Mouse (Mus musculus): Measurements from ENCODE around the gene Ptprm.

Ptprm gene

DNA sequence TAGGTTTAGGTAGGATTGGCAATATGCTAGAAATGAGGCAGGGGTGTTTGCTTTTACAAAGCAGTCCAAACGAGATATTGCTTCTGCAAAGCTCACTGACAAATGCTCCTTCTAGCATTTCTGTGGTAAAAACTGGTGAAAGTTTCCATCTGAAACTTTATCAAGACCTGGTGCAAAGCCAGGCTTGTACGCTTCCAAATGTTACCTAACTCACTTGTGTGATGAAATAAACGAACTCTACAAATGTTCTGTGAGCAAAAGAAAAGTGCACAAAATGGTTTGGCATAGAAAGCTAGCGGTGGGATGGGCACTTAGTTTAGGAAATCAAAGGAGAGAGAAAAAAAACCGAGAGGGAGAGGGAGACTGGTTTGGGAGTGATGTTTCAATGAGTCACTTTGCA is 544.5 kb downstream of the Ptprm start:
- DNase-seq (ENCODE audit: inconsistent age in 2 of 2, low spot score in 1 of 2): peak in 1 of 2 experiments; percentile 56

DNA sequence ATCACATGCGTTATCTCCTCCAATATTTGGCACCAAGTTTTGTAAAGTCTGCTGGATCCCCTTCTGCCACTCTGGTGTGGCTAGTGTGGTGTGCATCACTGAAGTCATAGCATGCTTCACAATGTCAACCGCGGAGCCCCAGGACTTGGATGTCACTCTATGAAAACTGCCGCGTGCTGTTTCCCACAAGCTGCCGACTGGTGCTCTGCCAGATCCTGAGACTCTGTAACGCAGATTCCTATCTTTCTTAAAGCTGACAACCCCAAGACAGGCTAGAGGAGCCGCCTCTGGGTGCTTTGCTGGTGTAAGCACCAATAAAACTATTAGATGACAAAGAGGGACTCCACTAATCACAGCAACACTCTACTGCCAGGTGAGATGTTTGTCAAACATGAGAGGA is 546.1 kb downstream of the Ptprm start:
- no peak for DNase-seq (ENCODE audit: inconsistent age in 2 of 2, low spot score in 1 of 2)

DNA sequence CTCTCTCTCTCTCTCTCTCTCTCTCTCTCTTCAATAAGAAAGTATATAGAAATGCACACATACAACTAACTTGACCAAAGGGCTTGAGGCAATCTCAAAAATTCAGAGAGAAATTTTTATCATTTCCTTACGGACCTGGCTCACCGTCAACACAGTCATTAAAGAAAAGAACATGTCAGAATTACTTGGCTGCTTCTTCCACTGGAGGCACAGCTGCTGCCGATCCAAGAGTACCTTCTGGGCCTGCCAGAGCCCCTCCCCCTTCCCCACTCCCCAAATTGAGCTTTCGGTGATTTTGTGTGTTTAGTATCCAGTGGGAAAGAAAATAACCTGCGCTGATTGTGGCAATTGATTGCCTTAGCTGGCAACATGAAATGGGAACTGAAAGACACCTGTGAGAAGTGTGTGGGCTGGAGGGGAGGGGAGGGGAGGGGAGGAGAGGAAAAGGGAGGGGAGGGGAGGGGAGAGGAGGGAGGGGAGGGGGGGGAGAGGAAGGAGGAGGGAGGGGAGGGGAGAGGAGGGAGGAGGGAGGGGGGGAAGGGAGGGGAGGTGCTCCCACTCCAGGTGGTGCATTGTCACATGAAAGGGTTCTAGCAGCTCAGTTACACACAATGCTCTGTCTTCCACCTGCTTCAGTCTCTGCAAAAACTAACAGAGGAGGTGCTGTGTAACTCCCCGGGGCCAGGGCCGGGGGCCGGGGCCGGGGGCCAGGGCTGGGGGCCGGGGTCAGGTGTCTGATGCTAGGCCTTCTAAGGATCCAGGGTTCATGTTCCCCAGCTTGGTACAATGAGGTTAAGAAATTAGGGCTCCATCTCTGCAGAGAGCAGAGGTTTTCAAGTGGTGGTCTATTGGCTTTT is 552.2 kb downstream of the Ptprm start:
- DNase-seq (ENCODE audit: inconsistent age in 2 of 2, low spot score in 1 of 2): no peak

DNA sequence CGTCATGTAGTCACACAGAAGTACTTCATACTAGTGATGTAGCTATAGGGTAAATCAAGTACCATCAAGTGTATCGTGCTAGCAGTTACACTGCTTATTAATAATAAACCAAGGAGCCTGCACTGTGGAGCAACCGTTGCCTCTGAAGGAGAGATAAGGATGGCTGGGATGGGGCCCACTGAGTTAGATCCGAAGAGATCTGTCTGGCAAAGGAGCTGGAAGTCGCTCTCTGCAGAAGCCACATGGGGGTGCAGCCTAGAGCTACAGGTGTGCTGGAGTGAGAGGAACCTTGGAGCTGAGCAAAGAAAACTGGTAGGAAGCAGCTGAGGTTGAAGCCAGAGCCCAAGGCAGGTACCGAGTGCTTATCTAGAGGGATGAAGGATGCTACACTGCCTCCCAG is 554.0 kb downstream of the Ptprm start:
- DNase-seq (ENCODE audit: inconsistent age in 2 of 2, low spot score in 1 of 2): no peak

DNA sequence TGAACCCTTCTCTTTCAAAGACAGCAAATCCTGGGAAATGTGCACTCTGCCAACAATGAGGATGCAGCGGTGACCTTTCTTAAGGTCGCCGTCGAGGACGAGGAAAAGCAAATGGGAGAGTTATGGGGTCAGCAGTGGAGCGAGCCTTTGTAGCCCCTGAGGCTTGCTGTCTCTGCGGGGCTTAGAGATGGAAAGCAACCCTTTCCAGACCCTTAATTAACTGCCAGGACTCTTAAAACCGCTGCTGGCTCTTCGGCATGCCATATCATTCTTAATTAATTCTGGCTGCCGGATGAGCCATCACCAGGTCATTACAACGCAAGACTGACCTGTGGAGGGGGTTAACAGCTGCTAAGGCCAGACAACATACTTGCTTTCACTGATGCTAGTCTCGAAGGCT is 568.1 kb downstream of the Ptprm start:
- no peak for DNase-seq (ENCODE audit: inconsistent age in 2 of 2, low spot score in 1 of 2)

DNA sequence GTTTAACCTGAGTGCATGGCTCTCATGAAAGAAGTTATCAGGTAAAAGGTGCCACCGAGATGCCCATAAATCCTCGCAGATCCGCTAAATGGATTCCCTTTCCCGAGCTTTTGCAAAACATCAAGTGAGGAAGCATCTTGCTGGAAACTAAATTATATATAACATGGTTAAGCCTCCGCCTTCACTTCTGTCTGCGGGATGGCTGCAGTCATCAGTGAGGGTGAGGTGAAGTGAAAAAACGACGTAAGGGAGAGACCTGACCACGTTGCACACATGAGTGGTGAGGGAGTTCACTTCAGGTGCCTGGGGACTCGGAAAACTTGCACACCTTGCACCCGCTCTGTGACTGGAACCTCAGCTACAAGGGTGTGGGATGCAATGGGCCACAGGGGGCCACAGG is 568.7 kb downstream of the Ptprm start:
- DNase-seq (ENCODE audit: inconsistent age in 2 of 2, low spot score in 1 of 2): no peak

DNA sequence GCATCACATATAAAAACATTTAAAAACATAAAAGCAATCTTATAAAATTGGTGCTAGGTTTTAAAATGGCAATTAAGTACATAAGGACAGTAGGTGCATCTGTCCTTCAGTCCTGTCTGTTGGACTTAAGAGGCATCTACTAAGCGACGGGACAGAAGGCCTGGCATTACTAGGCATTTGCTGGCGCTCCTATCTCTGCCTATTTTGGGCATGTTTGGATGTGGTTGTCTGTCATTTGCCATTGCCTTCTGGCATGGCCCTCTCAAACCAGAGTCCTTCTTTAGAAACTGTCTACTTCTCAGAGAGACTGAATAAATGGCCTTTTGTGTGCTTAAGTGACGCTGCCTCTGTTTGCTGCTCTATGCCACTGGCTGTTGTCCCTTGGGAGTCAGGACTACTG is 570.7 kb downstream of the Ptprm start:
- no peak for DNase-seq (ENCODE audit: inconsistent age in 2 of 2, low spot score in 1 of 2)

DNA sequence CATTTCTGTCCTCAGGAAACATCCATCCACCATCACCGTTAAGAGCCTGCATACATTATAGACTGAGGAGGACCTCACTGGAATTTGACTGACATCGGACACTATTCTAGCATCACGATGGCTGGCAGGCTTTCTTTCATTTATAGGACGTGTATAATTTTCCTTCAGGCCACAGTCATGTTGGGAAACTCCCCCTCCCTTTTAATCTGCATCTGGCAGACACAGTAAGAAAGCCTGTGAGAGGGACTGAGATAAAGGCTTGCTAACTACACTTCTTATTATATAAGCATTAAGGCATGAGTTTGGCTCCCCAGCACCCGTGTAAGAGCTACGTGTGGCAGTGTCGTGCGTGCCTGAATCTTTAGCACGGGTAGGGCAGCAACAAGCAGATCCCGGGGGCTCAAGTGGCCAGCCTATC is 571.2 kb downstream of the Ptprm start:
- no peak for DNase-seq (ENCODE audit: inconsistent age in 2 of 2, low spot score in 1 of 2)

DNA sequence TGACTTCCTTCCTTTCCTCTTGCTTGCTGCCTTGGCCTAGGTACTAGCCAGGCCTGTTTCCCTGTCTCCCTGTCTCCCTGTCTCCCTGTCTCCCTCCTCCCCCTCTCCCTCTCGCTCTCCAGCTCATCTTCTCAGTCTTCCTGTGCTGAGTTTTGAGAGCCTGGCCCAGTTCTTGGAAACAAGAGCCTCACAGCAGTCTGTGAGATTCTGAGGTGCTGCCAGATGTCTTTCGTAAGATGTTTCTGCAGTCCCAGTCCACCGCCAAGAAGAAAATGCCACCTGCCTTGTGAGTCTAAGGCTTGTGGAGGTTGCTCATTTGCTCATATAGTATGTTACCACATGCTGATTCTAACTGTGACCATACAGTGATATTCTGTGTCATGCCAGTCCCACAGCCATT is 572.3 kb downstream of the Ptprm start:
- peak in 1 of 2 experiments; percentile 30 for DNase-seq (ENCODE audit: inconsistent age in 2 of 2, low spot score in 1 of 2)

DNA sequence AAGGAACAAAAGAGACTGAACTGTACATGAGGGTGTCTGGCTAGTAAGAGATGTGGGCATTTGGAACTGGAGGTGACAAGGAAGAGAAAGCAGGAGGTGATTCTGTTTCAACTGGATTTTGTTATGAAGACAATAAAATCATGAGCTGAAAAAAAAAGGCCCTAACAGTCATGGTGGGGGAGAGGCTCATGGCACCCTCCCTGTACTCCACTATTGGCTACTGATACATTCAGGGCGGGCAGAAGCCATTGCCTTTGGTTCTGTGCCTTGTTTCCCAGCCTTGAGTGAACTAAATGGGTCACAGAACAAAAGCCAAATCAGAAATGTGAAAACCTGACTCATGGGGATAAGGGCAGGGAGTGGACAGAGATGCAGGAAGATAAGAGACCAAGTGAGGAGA is 575.2 kb downstream of the Ptprm start:
- peak in 1 of 2 experiments; percentile 65 for DNase-seq (ENCODE audit: inconsistent age in 2 of 2, low spot score in 1 of 2)

DNA sequence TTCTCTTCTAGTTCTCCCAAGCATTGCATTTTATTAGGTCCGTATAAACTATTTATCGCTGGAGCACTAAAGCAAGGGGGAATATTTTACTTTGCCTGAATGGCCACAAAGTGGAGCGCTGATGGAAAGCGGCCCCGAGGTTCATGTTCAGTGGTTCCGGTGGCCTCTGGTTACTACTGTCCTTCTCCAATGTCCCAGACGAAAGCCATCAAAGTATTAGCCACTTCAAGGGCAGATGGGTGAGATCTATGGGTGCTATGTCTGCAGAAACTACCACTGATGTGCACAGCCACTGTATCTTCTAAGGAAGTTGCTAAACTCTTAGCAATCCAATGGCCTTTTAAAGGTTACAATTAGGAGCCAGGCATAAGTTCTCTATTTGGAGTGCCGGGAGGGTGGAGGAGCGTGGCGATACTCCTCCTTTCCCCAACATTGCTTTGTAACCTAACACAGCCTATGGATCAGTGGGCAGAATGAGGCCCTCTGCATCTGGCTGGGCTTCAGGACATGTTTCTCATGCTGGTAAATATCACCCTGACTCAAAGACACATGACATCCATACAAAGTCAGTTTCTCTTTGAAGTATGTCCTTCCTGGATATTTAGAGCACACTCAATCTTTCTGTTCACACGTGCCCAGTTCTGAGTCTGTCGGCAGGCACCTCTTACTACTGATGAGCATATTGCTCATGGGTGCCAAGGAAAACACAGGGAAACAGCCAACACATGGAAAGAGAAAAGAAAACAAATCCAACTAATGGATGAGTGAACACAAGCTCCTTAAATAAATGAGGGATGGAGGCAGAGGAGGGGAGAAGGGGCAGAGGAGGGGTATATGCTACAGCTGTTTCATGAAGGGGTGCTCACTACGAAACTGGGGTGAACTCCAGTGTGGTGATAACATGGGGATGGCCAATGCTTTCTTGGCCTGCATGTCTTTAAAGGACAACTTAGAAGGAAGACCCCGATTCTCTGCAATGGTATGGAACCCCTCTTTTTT is 584.6 kb downstream of the Ptprm start:
- peak in 1 of 2 experiments; percentile 48 for DNase-seq (ENCODE audit: inconsistent age in 2 of 2, low spot score in 1 of 2)

DNA sequence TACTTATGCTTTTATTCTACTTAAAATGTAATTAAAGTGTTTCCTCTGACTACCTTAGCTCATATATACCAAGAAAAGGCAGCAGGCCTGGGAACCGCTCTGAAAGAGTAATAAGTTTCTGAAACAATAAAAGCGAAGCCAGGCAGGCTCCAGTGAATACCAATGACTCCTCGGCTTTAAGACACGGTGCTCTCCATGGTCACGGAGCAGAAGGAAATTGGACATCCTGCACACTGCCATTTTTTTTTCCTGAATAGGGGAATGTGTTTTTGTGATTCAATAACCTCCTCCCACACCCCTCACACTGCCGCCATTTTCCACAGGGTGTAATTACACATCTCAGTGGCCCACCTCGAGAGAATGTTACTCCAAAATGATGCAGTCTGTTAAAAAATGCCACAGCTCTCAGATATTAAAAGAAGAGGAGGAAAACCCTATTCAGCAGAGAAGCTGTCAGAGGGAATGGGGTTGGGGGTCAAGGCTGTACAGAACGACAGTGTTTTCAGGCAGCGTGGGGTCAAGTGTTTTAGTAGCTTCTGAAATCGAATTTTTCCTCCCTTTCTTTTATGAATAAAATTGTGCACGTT is 585.5 kb downstream of the Ptprm start:
- DNase-seq (ENCODE audit: inconsistent age in 2 of 2, low spot score in 1 of 2): no peak

DNA sequence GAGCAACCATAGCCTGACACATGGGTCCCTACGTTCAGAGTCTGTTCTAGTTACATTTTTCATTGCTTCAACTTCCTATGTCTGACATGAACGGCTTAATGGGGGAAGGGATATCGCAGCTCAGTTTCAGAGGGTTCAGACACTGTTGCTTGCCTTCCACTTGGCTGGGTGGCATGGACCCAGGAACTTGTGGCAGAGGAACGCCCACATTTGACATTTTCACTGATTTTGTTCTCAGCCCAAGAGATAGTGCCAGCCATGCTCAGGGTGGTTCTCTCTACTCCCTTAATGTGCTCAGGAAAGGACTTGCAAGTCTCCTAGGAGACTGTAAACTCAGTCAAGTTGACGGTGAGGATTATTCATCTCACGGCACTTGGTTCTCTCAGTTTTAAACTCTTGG is 588.1 kb downstream of the Ptprm start:
- no peak for DNase-seq (ENCODE audit: inconsistent age in 2 of 2, low spot score in 1 of 2)

DNA sequence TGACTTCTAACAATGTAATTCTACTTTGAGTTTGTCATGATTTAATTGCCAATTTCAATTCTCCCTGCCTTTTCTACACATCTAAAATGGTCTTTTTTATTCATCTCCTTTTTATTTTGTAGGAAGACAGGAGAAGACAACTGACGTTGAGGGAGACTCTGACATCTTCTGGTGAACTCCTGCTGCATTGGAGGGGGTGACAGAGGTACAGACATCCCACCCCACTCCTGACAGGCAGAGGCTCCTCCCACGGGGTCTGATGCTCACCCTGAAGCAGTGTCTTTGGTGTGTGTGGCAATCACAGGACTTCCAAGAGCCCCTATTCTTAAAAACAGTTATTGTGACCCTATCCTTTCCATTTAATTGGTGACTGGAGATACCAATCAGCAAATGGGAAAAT is 589.8 kb downstream of the Ptprm start:
- DNase-seq (ENCODE audit: inconsistent age in 2 of 2, low spot score in 1 of 2): no peak

DNA sequence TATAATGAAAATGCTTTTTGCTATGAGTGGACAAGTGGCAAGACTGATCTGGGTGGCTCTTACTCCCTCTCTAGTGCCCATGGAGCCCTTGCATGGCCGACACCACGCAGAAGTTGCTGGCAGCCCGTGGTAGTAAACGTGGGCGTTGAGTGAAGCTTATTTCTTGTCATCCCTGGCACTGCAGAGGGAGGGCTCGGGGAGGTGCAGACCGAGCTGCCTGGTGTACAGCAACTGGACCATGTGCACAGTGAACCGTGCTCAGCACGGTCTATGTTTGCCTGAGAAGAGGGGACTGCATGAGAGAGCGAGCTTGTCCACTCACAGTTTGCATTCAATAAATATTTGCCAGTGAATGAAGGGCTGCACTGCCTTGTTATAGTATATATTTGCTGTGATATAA is 591.5 kb downstream of the Ptprm start:
- no peak for DNase-seq (ENCODE audit: inconsistent age in 2 of 2, low spot score in 1 of 2)

DNA sequence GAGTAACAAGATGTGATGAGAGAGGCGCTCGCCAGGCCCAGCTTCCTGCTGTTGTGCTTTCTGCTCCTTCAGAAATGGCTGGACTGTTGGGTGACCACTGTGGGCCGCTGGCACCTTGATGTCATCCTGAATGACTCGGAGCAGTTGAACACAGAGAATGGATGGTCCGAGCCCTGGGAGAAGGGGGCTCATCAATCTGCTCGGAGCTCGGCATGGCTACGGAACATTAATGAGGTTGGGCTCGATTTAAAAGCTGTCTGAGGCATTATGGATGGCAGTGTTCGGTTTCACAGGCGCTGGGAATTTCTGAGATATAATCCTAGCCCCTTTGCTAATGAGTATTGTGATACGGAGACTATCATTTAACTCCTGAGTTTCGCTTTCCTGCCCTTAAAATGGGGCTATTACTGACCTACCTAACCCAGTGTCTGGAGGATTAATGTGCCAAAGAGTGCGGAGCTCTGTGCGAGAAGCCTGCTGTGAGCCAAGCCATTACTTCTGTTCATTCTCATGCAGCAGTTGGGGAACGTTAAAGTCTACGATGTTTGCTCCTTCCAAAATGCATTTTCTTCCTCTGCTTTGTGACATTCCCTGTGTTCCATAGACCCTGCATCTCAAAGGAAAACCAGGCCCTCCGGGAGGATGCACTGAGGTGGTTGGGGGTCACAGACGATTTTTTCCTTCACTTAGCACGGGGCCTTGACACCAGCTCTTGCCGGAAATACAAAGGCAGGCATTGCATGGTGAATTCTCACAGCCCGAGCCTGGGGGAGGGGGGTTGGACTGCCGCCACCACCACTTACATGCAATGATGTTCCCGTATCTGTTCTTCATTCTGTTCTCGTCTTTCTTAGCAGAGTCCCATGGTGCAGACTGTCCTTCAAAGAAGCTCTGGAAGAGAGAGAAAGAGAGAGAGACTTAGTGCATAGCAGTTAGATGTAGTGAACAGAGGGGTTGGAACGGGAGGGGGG is 592.6 kb downstream of the Ptprm start:
- no peak for DNase-seq (ENCODE audit: inconsistent age in 2 of 2, low spot score in 1 of 2)

DNA sequence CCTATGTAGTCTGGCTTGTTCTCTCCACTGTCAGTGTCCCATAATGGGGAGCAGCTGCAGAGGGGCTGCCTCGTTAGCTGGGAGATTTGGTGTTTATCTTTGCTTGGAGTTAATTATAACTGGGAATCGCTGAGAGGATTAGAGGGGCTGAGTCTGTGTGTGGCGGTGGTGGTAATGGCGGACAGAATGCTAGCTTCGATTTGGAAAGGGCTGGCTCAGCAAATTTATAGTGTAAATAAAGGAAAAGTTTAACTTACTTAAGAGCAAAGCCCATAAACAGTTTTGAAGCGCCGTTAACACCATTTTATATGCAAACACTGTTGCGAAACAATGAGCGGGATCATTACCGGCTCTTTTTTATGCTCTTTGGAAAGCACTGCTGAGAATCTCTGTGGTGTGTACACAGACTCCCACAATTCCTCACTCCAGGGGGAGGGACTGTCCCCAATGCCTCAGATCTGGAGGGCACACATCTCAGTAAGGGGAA is 597.2 kb downstream of the Ptprm start:
- no peak for DNase-seq (ENCODE audit: inconsistent age in 2 of 2, low spot score in 1 of 2)

DNA sequence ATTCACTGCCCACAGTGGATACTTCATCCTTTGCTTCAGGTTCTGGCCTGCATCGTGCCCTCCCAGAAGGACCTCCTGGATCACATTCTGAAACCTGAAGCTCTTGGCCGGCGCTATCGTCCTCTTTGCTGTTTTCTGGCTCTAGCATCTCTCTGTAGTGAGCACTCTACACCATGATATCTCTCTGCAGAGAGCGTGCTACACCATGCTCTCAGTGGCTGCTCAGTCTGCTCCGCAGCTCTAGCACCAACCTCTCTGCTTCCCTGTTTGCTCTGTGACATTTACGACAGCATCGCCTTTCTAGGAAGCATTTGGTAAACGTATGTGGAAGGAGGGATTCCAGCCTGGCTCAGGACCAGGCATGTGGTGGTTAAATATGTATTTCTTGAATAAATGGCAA is 597.8 kb downstream of the Ptprm start:
- no peak for DNase-seq (ENCODE audit: inconsistent age in 2 of 2, low spot score in 1 of 2)

DNA sequence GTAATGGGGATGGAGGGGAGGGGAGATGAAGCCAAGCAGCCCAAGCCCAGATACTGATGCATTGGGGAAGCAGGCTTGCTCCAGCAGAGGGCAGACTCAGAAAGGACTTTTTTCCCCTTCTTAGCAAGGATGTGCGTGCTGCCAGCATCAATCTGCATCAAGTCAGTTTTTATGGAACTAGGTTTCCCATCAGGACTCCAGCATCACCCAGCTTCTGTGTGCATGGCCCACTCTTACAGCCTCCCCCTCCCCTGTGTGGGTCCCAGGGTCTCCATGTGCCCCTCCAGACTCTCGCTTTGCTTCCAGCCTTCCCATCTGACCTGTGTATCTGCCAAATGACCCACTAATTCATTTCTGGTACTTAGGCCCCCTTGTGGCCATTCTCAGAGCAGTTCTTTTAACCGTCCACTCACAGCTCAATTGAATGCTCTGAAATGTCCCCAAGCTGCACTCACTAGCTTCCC is 599.0 kb downstream of the Ptprm start:
- peak; percentile 14 to 73 for DNase-seq (ENCODE audit: inconsistent age in 2 of 2, low spot score in 1 of 2)

Measured in adrenal gland, adult (tissue).